Mouse (Mus musculus) kidney, adult 2 months (tissue): ENCODE measurements around the gene Plod2. TPM values are rescaled to one million over a fixed set of nuclear protein-coding genes. Genes with fewer than 3 reads are reported as not detected.

Experiments
- DNase-seq: peaks from one replicate; pipeline ENCODE4 v3.0.0; 2021
- H3K27ac ChIP-seq: fragments of 200-500 bp; 2 replicates; pipeline ENCODE4 v1.5.1; 2012; ENCODE audit warnings: low read depth, low read length, control low read depth, inconsistent platforms; ENCODE audit not compliant: insufficient read depth
- H3K27me3 ChIP-seq: fragments of 200-500 bp; replicated peaks from 2 replicates; pipeline ENCODE4 v1.6.1; 2012; ENCODE audit warnings: mild to moderate bottlenecking, moderate library complexity, low read length, inconsistent platforms; ENCODE audit not compliant: control insufficient read depth, insufficient read depth
- H3K36me3 ChIP-seq: fragments of 200-500 bp; 2 replicates; pipeline ENCODE4 v1.6.1; 2012; ENCODE audit warnings: mild to moderate bottlenecking, moderate library complexity, low read length, inconsistent platforms; ENCODE audit not compliant: control insufficient read depth, insufficient read depth
- H3K4me1 ChIP-seq: fragments of 200-500 bp; 2 replicates; pipeline ENCODE4 v1.6.1; 2011; ENCODE audit warnings: low read length; ENCODE audit not compliant: control insufficient read depth, insufficient read depth
- H3K4me3 ChIP-seq: fragments of 200-500 bp; 2 replicates; pipeline ENCODE4 v1.5.1; 2011; ENCODE audit warnings: mild to moderate bottlenecking, low read depth, low read length, control low read depth; ENCODE audit not compliant: insufficient read depth
- CTCF ChIP-seq: fragments of 200-500 bp; conservative IDR thresholded peaks from 2 replicates; pipeline ENCODE4 v1.5.1; 2011; ENCODE audit warnings: low read depth, mild to moderate bottlenecking, control low read depth, low read length, moderate library complexity, mixed read lengths; ENCODE audit not compliant: insufficient read depth, insufficient read length
- POLR2A ChIP-seq: fragments of 200-500 bp; IDR thresholded peaks from one replicate; pipeline ENCODE4 v1.6.1; 2011; ENCODE audit warnings: low read depth, low read length, control low read depth
- WGBS: fragments of 180-500 bp; shearing (Covaris S2); methylation state at CpG from one replicate; pipeline ENCODE4 v1.1.7; 2018; 5-methylcytosine and 5-hydroxymethylcytosine counted together
- polyA plus RNA-seq: library from polyadenylated mRNA; depleted of rRNA; stranded (reverse); fragments of >200 nt; gene quantifications from 2 replicates; pipeline ENCODE4 v1.2.3, GENCODE M21; 2012

The Plod2 gene
- polyA plus RNA-seq, 1 experiment, result 11.3 TPM

DNA sequence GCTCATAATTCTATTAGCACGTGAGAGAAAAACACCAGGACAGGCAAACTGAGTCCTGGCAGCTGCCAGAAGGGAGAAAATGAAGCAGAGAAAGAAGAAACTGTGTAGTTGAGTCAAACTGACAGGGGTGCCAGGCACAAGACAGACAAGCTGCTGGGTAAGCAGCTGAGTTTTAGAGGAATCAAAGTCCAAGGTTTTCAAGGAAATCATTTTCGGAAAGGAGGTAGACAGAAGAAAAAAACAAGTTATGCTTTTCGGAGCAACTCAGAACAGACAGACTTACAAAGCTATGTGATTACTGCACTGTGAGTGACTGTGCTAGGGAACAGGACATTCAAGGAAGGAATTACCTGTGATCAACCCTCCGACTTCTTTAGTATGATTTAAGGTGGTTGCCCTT, 17.5 kb upstream of the Plod2 start:
- H3K4me1 ChIP-seq, result peaks cover 7% of the 10 kb centered on the region; the same call in 1 of the 2 replicates
- peak; percentile 71 for DNase-seq
- no peaks in the 10 kb centered on the region for H3K36me3 ChIP-seq
- 50% methylated on average over 4 of the region's 4 CpGs for WGBS
- H3K27me3 ChIP-seq, result no peaks in the 10 kb centered on the region
- no peak overlapping the region for H3K4me3 ChIP-seq
- TF ChIP-seq POLR2A (no peak), CTCF (no peak)
- peak overlapping the region; percentile 91 for H3K27ac ChIP-seq

DNA sequence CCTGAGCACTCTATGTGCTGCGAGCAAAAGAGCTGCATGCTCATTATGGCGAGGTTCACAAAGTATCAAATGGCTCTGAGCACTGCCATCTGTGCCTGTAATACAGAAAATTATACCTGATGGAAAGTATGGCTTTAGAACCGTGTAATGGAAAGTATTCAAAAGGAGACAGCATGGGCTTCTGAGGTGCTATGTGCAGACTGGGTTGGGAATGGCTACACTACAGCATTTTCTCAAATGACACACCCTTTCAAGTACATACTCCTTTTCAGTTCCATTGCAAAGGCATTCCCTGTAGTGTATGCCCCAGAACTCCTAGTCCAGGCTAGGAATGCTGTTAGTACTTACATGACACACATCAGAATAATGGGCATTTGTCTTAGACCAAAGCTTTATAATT, 12.0 kb upstream of the Plod2 start:
- Histone ChIP-seq H3K27me3 (no peaks in the 10 kb centered on the region), H3K27ac (no peak overlapping the region), H3K36me3 (no peaks in the 10 kb centered on the region), H3K4me1 (no peaks in the 10 kb centered on the region), H3K4me3 (no peak overlapping the region)
- DNase-seq, result no peak
- 79% methylated on average over 3 of the region's 3 CpGs for WGBS
- TF ChIP-seq CTCF, result no peak
- no peak for TF ChIP-seq POLR2A

DNA sequence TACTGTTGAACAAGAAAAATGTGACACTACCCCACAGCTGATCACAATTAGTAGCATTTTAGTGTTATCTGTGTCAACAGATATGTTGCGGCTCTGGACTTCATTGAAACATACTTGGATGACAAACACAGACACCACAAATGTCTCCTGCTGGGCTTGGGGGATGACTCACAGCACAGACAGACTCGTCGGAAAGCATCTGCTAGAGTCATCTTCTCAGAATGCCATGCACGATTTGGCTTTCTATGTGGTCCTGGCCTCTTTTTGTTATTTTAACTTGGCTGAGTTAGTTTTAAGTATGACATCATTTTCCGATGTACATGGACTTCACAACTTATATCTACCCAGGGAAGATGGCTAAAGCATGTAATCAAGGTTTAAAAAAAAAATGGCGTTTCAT, 4.3 kb upstream of the Plod2 start:
- DNase-seq, result no peak
- H3K27me3 ChIP-seq, result no peaks in the 10 kb centered on the region
- H3K4me1 ChIP-seq, result no peaks in the 10 kb centered on the region; the same call in 1 of the 2 replicates
- TF ChIP-seq POLR2A, result no peak
- TF ChIP-seq CTCF, result no peak
- H3K27ac ChIP-seq, result no peak overlapping the region
- WGBS, result 72% methylated on average over 6 of the region's 6 CpGs
- no peak overlapping the region for H3K4me3 ChIP-seq
- no peaks in the 10 kb centered on the region for H3K36me3 ChIP-seq

DNA sequence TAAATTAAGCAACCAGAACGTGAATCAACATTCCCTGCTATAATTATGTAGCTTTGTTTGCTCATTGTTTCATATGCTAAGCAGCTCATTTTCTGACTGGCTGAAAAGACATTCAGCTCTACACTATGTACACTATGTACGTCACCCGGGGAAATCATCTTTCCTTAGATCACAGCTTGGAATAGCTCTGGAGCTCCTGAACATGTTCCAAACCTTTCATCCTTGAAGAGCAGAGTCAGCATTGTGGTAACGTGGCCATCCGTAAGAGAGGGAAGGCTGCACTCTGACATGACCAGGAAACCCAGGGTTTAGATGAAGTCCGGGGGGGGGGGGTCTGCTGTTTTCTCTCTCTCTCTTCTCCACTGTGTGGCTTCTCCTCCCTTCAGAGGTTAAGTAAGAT, 3.8 kb upstream of the Plod2 start:
- no peaks in the 10 kb centered on the region for H3K27me3 ChIP-seq
- 40% methylated on average over 6 of the region's 6 CpGs for WGBS
- DNase-seq, result peak; percentile 58
- TF ChIP-seq POLR2A (no peak), CTCF (no peak)
- H3K4me1 ChIP-seq, result peaks cover 4% of the 10 kb centered on the region; the same call in 1 of the 2 replicates
- no peak overlapping the region for H3K27ac ChIP-seq
- H3K36me3 ChIP-seq, result no peaks in the 10 kb centered on the region
- no peak overlapping the region for H3K4me3 ChIP-seq

DNA sequence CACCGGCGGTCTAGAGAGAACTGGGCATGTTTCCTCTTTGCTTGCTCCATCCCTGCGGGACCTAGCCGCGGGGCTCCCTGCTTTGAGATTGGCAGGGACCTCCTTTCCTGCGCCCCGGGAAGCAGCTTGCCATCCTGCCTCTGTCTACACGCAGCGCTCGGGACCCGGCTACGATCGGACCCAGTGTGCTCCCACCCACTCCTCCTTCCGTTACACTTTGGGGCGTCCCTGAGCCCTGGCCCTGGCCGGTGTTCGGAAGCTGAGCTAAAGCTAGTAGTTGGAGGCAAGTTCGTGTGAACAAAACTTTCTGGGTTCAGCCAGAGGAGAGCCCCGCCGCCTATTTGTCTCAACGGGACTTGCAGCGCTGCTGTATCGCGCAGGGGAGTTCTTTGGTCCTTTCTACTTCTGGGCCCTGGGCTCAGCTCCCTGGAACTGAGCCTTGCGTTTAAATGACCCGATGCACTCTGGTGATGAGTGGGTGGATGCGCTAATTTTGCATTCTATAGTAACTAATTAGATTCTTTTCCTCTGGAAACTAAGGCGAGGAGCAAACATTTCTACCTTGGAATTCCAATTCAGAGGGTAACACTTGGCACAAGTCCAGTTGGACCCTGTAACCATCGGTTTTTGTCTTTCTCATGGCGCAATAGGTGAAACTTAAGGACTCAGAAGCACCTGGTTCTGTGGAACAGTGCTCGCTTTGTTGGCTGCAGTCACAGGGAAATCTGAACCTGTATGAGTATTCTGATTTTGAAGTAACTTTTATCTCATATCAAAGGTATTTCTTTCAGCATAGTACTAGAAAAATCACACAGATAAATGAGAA, 781 bp downstream of the Plod2 start:
- peaks cover 7% of the 10 kb centered on the region; the same call in 1 of the 2 replicates for H3K4me1 ChIP-seq
- DNase-seq, result peak; percentile 58
- no peak for TF ChIP-seq CTCF
- no peak for TF ChIP-seq POLR2A
- no peaks in the 10 kb centered on the region for H3K27me3 ChIP-seq
- WGBS, result 3% methylated on average over 31 of the region's 31 CpGs
- H3K36me3 ChIP-seq, result no peaks in the 10 kb centered on the region
- peak overlapping the region; percentile 27; the same call in 1 of the 2 replicates for H3K27ac ChIP-seq
- H3K4me3 ChIP-seq, result peak overlapping the region; percentile 84

DNA sequence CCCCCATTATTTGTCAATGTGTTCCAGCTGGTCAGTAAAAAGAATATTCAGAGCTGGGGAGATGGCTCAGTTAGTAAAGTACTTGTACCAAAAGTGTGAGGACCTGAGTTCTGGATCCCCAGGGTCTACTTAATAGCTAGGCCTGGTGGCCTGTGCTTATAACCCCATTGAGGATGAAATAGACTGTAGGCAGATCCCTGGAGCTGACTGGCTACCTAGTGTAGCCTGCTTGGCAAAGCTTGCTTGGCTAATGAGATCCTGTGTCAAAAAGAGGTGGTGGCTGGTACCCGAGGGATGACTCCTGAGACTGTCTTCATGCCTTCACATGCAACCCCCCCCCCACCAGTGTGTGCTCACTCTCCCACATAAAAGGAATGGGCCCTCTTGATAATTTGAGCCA, 2.1 kb downstream of the Plod2 start:
- H3K36me3 ChIP-seq, result no peaks in the 10 kb centered on the region
- H3K27ac ChIP-seq, result no peak overlapping the region
- 95% methylated on average over 1 of the region's 1 CpGs for WGBS
- H3K27me3 ChIP-seq, result no peaks in the 10 kb centered on the region
- H3K4me1 ChIP-seq, result peaks cover 16% of the 10 kb centered on the region
- no peak overlapping the region for H3K4me3 ChIP-seq
- TF ChIP-seq CTCF (no peak), POLR2A (no peak)
- DNase-seq, result no peak

DNA sequence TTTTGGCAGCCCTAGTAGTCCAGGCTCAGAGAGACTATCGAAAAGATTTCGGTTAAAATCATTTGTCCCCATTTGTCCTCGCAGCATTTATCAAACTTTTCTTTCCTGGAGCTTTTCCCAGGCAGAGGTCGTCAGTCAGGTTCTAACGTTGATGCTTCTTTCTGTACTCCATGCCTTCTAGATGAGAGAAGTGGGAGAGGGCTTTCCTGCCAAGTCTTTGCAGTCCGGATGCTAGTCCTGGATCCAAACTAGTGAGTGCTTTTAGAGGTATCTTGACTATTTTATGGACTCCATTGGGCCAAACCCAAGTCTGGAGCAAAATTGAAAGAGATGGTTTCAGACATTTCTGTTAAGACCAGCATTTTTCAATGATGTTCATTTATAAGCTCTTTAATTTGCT, 3.0 kb downstream of the Plod2 start:
- 73% methylated on average over 6 of the region's 6 CpGs for WGBS
- Histone ChIP-seq H3K27ac (no peak overlapping the region), H3K4me1 (peaks cover 25% of the 10 kb centered on the region), H3K36me3 (no peaks in the 10 kb centered on the region), H3K27me3 (no peaks in the 10 kb centered on the region), H3K4me3 (no peak overlapping the region)
- no peak for DNase-seq
- TF ChIP-seq CTCF (no peak), POLR2A (no peak)
